Mouse (Mus musculus): Measurements from ENCODE around the gene St5. TPM values are rescaled to one million over a fixed set of nuclear protein-coding genes. Genes with fewer than 3 reads are reported as not detected.

Gene St5
- polyA plus RNA-seq (2015; fragmentation: Nextera tagmentation; extraction: Ambion mirVana), result 15.7 and 21.4 TPM in 2 replicates

GRCm38 (mm10) chr7:109703190-109704015, at the start of gene St5, which contains the start of gene Akip1:
Gene St5, minus strand, starts transcription at chr7:109703605.
Gene Akip1, plus strand, starts transcription at chr7:109703690.

GRCm38 (mm10) chr7:109752008-109752925, 48.9 kb upstream of the St5 start, which contains the start of gene Tmem9b:
Gene Tmem9b, minus strand, starts transcription at chr7:109752875.

GRCm38 (mm10) chr7:109731626-109732025, 28.2 kb upstream of the St5 start, which contains the start of gene Ascl3:
Gene Ascl3, minus strand, starts transcription at chr7:109731726.

GRCm38 (mm10) chr7:109723697-109724096, 20.3 kb upstream of the St5 start, which contains the start of gene BC051019:
Gene BC051019, minus strand, starts transcription at chr7:109723850.

DNA sequence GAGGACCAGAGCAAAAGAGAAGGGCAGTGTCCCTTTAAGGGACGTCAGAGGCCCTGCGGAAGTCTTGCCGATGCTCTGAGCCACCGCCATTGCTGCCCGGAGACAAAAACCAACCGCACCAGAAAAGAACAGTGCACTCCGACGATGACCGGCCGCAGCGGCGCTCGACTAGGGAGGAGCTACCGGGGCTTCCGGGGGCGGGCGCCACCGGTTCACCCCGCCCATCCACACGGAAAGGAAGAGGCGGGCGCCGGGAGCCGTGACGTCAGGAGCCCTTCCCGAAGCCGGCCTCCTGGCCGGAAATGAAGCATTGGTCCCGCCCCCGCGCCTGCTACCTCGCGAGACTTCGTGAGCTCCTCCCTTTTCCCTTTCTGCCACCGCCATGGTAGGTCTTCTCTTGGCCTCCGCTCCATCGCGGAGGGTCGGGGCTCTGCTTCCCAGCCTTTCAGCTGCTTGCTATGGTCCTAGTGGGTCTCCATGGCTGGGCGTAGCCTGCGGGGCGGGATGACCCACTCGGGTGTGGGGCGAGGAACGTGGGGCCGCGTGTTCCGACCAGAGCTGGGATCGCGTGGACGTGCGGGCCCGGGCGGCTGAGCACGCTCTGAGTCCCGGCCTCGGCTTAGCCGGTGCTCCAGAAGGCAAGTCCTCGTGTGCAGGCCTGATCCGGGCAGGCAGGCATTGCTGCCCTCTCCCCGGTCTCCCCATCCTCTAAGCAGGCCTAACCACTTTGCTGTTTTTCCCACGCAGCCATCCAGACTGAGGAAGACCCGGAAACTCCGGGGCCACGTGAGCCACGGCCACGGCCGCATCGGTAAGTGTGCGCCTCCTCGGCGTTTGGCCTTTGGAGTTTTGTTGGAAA, 184.3 kb downstream of the St5 start, which contains the start of gene Rpl27a:
TSS of gene Rpl27a (plus strand) at position 310 of the 859 bp plus-strand sequence.

DNA sequence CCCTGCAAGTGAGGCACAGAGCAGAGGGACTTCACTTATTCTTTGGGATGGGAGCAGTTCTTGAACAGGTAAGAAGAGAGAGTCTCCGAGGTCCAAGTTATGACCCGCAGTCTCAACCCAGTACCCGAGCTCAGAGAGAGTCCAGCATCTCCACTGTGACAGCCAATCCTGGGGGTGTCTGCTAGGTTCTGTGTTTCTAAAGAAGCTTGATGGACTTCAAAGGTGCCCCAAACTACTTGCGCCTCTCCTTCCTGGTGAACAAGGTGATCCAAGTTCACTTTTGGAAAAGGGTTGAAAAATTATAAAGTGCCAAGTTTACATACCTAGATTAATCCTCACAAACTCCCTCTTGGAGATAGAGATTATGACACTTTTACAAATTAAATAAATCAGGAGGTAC, 195.4 kb downstream of the St5 start, which contains the start of gene Trim66:
TSS of gene Trim66 (minus strand) at position 101 of the 400 bp plus-strand sequence.

Small RNA genes lying within 50 kb of the gene (microRNA-seq; reads per million reads assigned to microRNA genes)
- gene Gm47284, result not detected

Other genes starting within 250 kb of the St5 start
- gene Trim66, start 195.5 kb downstream of the St5 start, polyA plus RNA-seq (2015; fragmentation: Nextera tagmentation; extraction: Ambion mirVana), result 0.71 and 0.96 TPM in 2 replicates
- gene Rpl27a, start 184.5 kb downstream of the St5 start, polyA plus RNA-seq (2015; fragmentation: Nextera tagmentation; extraction: Ambion mirVana), result 93.4 and 105 TPM in 2 replicates
- 17.6 and 20.5 TPM in 2 replicates for gene Akip1, start 85 bp upstream of the St5 start, polyA plus RNA-seq (2015; fragmentation: Nextera tagmentation; extraction: Ambion mirVana)
- 0.25 TPM in 1 of 2 replicates, not detected in the other for gene BC051019, start 20.2 kb upstream of the St5 start, polyA plus RNA-seq (2015; fragmentation: Nextera tagmentation; extraction: Ambion mirVana)
- gene Ascl3, start 28.1 kb upstream of the St5 start, polyA plus RNA-seq (2015; fragmentation: Nextera tagmentation; extraction: Ambion mirVana), result 0.47 TPM in 1 of 2 replicates, not detected in the other
- 163 and 173 TPM in 2 replicates for gene Tmem9b, start 49.3 kb upstream of the St5 start, polyA plus RNA-seq (2015; fragmentation: Nextera tagmentation; extraction: Ambion mirVana)
- 24.8 and 24.9 TPM in 2 replicates for gene Nrip3, start 78.4 kb upstream of the St5 start, polyA plus RNA-seq (2015; fragmentation: Nextera tagmentation; extraction: Ambion mirVana)
- 1.7 and 2.2 TPM in 2 replicates for gene Scube2, start 162.1 kb upstream of the St5 start, polyA plus RNA-seq (2015; fragmentation: Nextera tagmentation; extraction: Ambion mirVana)